Mouse (Mus musculus) intestine, embryonic 14.5 days (tissue): ENCODE measurements around the gene 2810459M11Rik. TPM values are rescaled to one million over a fixed set of nuclear protein-coding genes. Genes with fewer than 3 reads are reported as not detected.

Experiments used
- ATAC-seq: fragments of 200-750 bp; cut with Nextera tagmentation; replicated peaks from 2 replicates; pipeline ENCODE4 v1.8.0; 2017; ENCODE audit warnings: low read depth, moderate number of reproducible peaks, moderate TSS enrichment, moderate library complexity; ENCODE audit not compliant: low FRiP score, low TSS enrichment
- DNase-seq: peaks from one replicate; pipeline ENCODE4 v3.0.0-alpha.2; 2018; ENCODE audit warnings: low spot score
- H3K27ac ChIP-seq: fragments of 300-500 bp; sonication (generic); 2 replicates; pipeline ENCODE4 v1.5.1; 2014; ENCODE audit warnings: low read depth, mild to moderate bottlenecking, control low read depth
- H3K27me3 ChIP-seq: fragments of 300-500 bp; sonication (generic); replicated peaks from 2 replicates; pipeline ENCODE4 v1.6.1; 2014; ENCODE audit warnings: low read length, control low read depth; ENCODE audit not compliant: control insufficient read depth, insufficient read depth
- H3K36me3 ChIP-seq: fragments of 300-500 bp; sonication (generic); 2 replicates; pipeline ENCODE4 v1.6.1; 2014; ENCODE audit warnings: low read length, control low read depth; ENCODE audit not compliant: control insufficient read depth, insufficient read depth
- H3K4me1 ChIP-seq: fragments of 300-500 bp; sonication (generic); replicated peaks from 2 replicates; pipeline ENCODE4 v1.6.1; 2014; ENCODE audit warnings: low read length, control low read depth, mixed read lengths; ENCODE audit not compliant: control insufficient read depth, insufficient read depth
- H3K4me2 ChIP-seq: fragments of 300-500 bp; sonication (generic); 2 replicates; pipeline ENCODE4 v1.6.1; 2014; ENCODE audit warnings: low read length
- H3K4me3 ChIP-seq: fragments of 300-500 bp; sonication (generic); 2 replicates; pipeline ENCODE4 v1.5.1; 2014; ENCODE audit warnings: low read depth, low read length, control low read depth, mixed read lengths
- H3K9ac ChIP-seq: fragments of 300-500 bp; sonication (generic); 2 replicates; pipeline ENCODE4 v1.6.1; 2014; ENCODE audit warnings: mild to moderate bottlenecking, low read length
- H3K9me3 ChIP-seq: fragments of 300-500 bp; sonication (generic); 2 replicates; pipeline ENCODE4 v1.6.1; 2016; ENCODE audit warnings: low read length, control low read depth; ENCODE audit not compliant: control insufficient read depth
- WGBS: fragments of 180-500 bp; shearing (Covaris S2); extraction: QIAGEN DNeasy Blood & Tissue Kit; methylation state at CpG from one replicate; pipeline ENCODE4 v1.1.7; 2014; 5-methylcytosine and 5-hydroxymethylcytosine counted together
- polyA plus RNA-seq: library from polyadenylated mRNA; unstranded; fragments of >200 nt; fragmentation: Nextera tagmentation; extraction: Ambion mirVana; gene quantifications from 2 replicates; pipeline ENCODE4 v1.2.1, GENCODE M21; 2014

Gene 2810459M11Rik
- polyA plus RNA-seq, 1 experiment from 2014 or later, result 4.6 TPM

DNA sequence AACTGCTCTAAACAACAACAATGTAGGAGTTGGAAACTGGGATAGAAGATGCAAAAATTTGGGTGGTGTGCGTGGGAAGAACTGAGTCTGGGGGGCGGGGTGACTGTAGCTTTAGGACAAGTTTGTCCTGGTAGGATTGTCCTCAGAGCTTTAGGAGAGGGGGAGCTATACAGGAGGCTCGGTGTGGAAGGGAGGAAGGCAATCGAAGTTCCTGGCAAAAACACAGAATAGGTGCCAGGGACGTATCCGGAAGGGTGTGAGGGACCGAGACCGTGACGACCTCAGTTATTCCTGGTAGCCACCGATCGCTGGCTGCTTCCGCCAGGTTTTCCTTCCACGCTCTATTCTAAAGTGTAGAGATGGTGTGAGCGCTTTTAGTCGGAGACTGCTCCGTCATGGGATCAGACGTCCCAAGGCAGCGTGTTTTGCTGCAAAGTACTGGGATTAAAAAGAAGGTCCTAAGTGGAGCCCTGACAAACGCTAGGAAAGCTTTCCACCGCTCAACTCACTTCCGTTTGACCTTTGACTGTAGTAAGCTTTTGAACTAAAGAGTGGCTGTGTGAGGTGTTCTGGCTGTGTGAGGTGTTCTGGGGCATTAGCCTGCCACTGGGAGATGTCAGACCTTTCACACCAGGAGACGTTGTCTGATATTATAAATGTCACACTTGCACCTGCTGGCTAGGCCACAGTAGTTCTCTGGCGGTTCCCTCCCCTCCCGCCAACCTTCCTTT is 1.3 kb downstream of the 2810459M11Rik start:
- DNase-seq, result peak; percentile 65
- H3K9ac ChIP-seq, result no peak overlapping the region; the same call in 1 of the 2 replicates

DNA sequence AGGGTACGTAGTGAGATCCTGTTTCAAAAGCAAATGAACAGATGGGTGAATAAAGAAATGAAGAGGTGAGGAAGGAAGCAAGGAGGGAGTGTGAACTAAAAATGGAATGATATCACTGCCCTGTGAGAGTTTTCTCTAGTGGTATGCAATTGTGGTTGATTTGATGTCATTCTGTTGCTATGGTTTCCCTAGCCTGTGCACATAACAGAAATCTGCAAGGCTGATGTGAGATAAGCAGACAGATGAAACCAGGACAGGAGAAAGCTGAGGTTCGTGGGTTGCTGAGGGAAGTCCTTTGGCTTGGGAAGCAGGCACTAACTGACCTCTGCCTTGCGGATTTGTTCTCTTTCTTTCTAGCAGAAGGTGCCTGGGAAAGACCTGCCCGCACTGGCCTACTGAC is 2.6 kb downstream of the 2810459M11Rik start:
- H3K27me3 ChIP-seq, result peaks cover 45% of the 10 kb centered on the region
- no peak overlapping the region for H3K4me3 ChIP-seq
- no peak overlapping the region for H3K9ac ChIP-seq
- H3K27ac ChIP-seq, result no peak overlapping the region
- no peak overlapping the region for H3K4me2 ChIP-seq
- WGBS, result 82% methylated on average over 4 of the region's 4 CpGs
- H3K4me1 ChIP-seq, result no peaks in the 10 kb centered on the region; the same call in 1 of the 2 replicates
- ATAC-seq (no peak), DNase-seq (no peak)
- no peaks in the 10 kb centered on the region for H3K9me3 ChIP-seq
- H3K36me3 ChIP-seq, result no peaks in the 10 kb centered on the region

More for the DNA sequence above, 1.3 kb downstream of the 2810459M11Rik start:
- no peaks in the 10 kb centered on the region; the same call in 1 of the 2 replicates for H3K4me1 ChIP-seq
- peak overlapping the region; percentile 70 for H3K4me2 ChIP-seq
- no peaks in the 10 kb centered on the region for H3K36me3 ChIP-seq
- H3K4me3 ChIP-seq, result peak overlapping the region; percentile 41
- peaks cover 45% of the 10 kb centered on the region for H3K27me3 ChIP-seq
- ATAC-seq, result 0 out of 2 replicates have a peak, but pooled peaks have one; percentile 18
- H3K27ac ChIP-seq, result no peak overlapping the region
- no peaks in the 10 kb centered on the region for H3K9me3 ChIP-seq
- 13% methylated on average over 24 of the region's 24 CpGs for WGBS

DNA sequence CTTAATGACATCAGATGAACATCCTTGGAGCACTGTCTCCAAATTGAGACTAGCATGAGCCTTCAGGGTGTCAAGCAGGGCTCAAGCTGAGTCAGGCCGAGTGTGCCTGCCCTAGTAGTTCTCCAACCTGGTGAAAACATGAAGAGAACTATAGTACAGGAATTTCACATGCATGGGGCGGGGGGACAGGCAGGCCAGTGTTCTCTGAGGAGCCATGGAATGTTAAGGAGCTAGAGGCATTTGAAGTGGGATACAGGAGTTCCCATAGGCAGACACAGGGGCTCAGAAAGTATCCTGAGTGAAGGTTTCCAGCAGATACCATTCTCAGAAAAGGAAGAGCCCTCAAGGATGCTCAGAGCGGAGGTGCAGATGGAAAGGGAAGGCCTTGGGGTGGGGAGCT is 3.1 kb downstream of the 2810459M11Rik start:
- WGBS, result 82% methylated on average over 3 of the region's 3 CpGs
- no peak overlapping the region for H3K4me3 ChIP-seq
- H3K27ac ChIP-seq, result no peak overlapping the region
- H3K9me3 ChIP-seq, result no peaks in the 10 kb centered on the region
- H3K9ac ChIP-seq, result no peak overlapping the region
- DNase-seq (no peak), ATAC-seq (no peak)
- no peaks in the 10 kb centered on the region; the same call in 1 of the 2 replicates for H3K4me1 ChIP-seq
- peaks cover 43% of the 10 kb centered on the region for H3K27me3 ChIP-seq
- H3K36me3 ChIP-seq, result no peaks in the 10 kb centered on the region
- H3K4me2 ChIP-seq, result no peak overlapping the region

DNA sequence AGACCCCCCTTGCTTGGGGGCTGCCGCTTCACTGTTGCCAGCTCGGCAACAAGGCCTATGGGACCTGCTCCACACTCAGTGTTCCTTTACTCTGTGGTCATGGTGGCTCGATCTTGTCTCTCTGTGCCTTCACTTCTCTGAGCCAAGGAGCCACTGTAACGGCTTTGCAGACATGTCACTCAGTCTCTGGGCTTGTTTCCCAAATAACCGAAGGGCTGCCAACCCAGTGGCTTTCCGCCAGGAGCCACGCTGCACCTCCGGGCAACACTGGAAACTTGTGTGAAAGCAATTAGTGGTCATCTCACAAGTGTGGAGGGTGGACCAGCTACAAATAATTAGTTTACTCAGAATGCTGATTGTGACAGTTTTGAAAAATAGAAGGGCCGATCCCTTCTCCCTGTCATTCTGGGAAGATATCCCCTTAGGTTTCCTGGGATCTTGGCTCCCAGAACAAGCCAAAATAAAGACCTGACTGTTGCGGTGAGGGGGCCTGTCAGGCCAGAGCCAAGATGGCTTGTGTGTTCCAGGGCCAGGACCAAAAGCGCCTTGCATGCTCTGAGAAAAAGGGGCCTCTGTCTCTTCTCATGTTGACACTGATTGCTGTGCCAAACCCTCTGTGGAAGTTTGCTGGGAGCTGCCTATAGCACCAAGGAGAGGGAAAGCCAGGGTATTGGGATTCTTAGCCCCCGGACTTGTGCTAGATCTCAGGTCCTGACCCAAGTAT is 7.7 kb downstream of the 2810459M11Rik start:
- DNase-seq (no peak), ATAC-seq (no peak)
- H3K9me3 ChIP-seq, result no peaks in the 10 kb centered on the region
- H3K9ac ChIP-seq, result no peak overlapping the region
- no peaks in the 10 kb centered on the region for H3K36me3 ChIP-seq
- WGBS, result 77% methylated on average over 12 of the region's 12 CpGs
- H3K4me3 ChIP-seq, result no peak overlapping the region
- no peak overlapping the region for H3K27ac ChIP-seq
- no peaks in the 10 kb centered on the region for H3K4me1 ChIP-seq
- H3K27me3 ChIP-seq, result 0 out of 2 replicates have a peak, but pooled peaks cover 5% of the 10 kb centered on the region
- H3K4me2 ChIP-seq, result no peak overlapping the region

DNA sequence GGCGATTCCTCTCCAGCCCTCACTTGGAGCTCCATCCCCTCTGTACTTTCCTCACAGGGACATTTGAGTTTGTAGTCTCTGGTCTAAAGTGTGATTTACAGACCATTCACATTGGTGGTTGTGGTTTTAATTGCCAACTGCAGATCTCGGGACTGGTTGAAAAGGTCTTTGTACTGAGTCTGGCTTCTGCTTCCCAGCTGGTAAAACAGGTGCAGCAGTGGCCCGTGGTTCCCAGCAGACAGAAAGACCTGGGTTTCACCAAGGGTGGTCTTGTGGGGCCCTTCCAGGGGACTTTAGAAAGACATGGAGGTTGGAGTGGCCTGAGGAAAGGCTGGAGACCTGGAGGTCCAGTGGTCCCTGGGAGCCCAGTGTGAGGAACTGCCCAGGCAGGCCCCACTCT is 9.3 kb downstream of the 2810459M11Rik start:
- Histone ChIP-seq H3K4me1 (0 out of 2 replicates have a peak, but pooled peaks cover 3% of the 10 kb centered on the region), H3K4me3 (no peak overlapping the region), H3K9me3 (no peaks in the 10 kb centered on the region), H3K4me2 (no peak overlapping the region), H3K9ac (no peak overlapping the region), H3K27me3 (no peaks in the 10 kb centered on the region), H3K27ac (no peak overlapping the region), H3K36me3 (no peaks in the 10 kb centered on the region)
- DNase-seq, result no peak
- 32% methylated on average over 3 of the region's 3 CpGs for WGBS
- no peak for ATAC-seq

DNA sequence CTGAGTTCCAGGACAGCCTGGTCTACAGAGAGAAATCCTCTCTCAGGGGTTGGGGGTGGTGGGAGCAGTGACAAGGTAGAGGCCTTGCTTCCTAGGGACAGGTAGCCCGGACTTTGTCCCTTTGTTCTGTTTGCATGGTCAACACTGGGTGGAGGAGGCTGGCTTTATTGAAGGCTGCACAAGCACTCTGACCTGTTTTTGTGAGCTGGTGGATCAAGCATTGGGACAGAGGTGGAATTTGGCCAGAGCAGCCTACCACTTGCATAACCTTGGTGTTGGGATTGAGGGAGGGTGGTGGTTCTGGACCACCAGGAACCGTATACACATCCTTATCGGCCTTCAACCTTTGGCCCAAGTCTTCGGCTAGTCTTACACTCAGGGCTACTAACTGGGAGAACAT is 10.6 kb downstream of the 2810459M11Rik start:
- Histone ChIP-seq H3K36me3 (no peaks in the 10 kb centered on the region), H3K4me2 (no peak overlapping the region), H3K27ac (no peak overlapping the region), H3K9ac (no peak overlapping the region), H3K9me3 (no peaks in the 10 kb centered on the region), H3K27me3 (no peaks in the 10 kb centered on the region), H3K4me1 (0 out of 2 replicates have a peak, but pooled peaks cover 3% of the 10 kb centered on the region), H3K4me3 (no peak overlapping the region)
- ATAC-seq (0 out of 2 replicates have a peak, but pooled peaks have one; percentile 41), DNase-seq (no peak)
- 73% methylated on average over 4 of the region's 4 CpGs for WGBS

DNA sequence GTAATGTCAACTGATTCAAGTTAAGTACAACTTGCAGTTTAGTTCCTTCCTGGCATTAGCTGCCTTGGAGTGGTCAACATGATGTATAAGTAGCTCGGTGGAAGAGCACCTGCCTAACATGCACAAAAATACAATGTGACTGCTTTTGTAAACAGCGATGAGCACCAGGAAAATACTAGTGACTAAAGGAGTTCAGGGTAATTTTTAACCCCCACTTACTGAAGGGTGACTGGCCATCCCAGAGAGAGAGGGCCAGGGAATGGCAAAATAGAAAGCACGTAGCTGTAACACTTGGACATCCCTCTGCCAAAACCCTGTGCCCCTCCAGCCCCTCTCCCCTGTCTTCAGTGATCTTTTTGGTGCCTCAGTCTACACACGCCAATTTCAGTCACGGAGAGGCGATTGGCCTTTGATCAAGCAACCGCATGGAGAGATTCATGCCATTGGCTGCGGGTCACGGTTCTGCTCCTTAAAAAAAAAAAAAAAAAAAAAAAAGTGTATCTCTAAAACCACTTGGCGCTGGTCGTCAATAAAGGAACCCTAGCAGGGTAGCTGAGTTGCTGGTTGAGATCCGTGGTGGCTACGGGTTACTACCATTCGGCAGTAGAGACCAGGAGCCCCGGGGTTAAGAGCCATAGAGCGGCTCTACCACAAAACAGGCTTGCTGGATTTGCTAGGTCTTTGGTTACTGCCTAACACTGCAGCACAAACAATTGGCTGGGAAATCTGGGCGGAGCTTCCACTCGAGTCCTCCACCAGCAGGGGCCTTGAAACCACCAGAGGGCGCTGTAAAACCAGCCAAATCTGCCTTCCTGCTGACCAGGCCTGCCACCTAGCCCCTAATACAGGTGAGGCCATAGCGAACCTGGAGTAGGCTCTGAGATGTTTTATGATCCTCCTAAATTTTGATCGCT is 13.4 kb downstream of the 2810459M11Rik start:
- Histone ChIP-seq H3K9ac (peak overlapping the region; percentile 14; the same call in 1 of the 2 replicates), H3K4me3 (peak overlapping the region; percentile 26), H3K36me3 (no peaks in the 10 kb centered on the region), H3K4me1 (0 out of 2 replicates have a peak, but pooled peaks cover 3% of the 10 kb centered on the region), H3K4me2 (peak overlapping the region; percentile 64), H3K27ac (no peak overlapping the region), H3K9me3 (no peaks in the 10 kb centered on the region), H3K27me3 (no peaks in the 10 kb centered on the region)
- ATAC-seq (peak; percentile 69), DNase-seq (peak; percentile 96)
- 10% methylated on average over 21 of the region's 21 CpGs for WGBS

DNA sequence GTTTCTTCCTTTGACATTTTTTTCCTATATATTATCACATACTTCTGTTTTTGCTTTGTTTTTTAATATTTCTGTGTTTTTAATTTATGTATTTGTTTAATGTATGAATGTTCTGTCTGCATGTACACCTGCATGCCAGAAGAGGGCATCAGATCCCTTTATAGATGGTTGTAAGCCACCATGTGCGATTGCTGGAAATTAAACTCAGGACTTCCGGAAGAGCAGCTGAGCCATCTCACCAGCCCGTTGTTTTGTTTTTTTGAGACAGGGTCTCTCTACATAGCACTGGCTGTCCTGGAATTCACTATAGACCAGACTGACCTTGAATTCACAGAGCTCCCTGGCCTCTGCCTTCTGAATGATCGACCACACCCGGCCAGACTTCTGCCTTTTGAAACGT is 16.9 kb downstream of the 2810459M11Rik start:
- Histone ChIP-seq H3K9me3 (no peaks in the 10 kb centered on the region), H3K27ac (no peak overlapping the region), H3K36me3 (no peaks in the 10 kb centered on the region), H3K4me2 (no peak overlapping the region), H3K27me3 (no peaks in the 10 kb centered on the region), H3K9ac (no peak overlapping the region), H3K4me3 (no peak overlapping the region), H3K4me1 (peaks cover 12% of the 10 kb centered on the region)
- WGBS, result 80% methylated on average over 6 of the region's 6 CpGs
- DNase-seq (no peak), ATAC-seq (no peak)
